Mouse (Mus musculus) left cerebral cortex, postnatal 10 days (tissue): ENCODE measurements around the gene Rpl23a. TPM values are rescaled to one million over a fixed set of nuclear protein-coding genes. Genes with fewer than 3 reads are reported as not detected.
"Not testable (repeated sequence)": the region's sequence is repeated elsewhere in the genome, so short reads cannot be mapped to it uniquely, and the experiment has no call there.

Source experiments
- DNase-seq, 2 experiments: peaks; one replicate each; pipeline ENCODE4 v3.0.0; 2021 to 2022; ENCODE audit warnings: low spot score in 2 of 2, mixed read lengths in 1 of 2; ENCODE audit errors: extremely low spot score in 1 of 2
- intact Hi-C: fragments of 180-260 bp; cut with DNase I; formaldehyde crosslinking; loops from one replicate; pipeline ENCODE4 v1.15.1; 2025
- total RNA-seq, 2 experiments: library from RNA; stranded (reverse); gene quantifications; 2 replicates each; pipeline ENCODE4 v1.2.3; 2021

The Rpl23a gene
- total RNA-seq, 2 experiments from 2014 or later = 802 to 805 TPM

DNA sequence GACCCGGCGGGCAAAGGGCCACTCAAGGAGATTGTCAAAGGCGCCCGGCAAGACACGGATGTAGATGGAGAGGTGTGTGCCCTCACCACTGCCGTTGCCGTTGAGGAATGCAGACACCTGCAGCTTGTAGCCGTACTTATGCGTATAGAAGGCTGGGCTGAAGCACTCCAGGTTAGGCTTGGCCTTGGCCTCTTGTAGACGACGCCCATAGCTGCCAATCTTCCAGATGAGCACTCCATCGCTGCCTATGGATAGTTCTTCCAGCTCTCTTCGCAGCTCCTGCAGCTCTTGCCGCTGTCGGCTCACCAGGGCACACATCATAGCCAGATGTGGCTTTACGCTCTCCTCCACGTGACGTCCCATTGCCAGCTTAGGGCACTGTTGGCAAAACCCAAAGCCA is 23.2 kb downstream of the Rpl23a start:
- DNase-seq = no peak
- intact Hi-C loops = no loop called here

- DNase-seq = no peak
- intact Hi-C loops = loop anchor here (5.0 kb wide), 1 partner anchor 67 kb away; the partner anchor contains the start of gene Fam222b
These were observed 23.8 kb downstream of the Rpl23a start for GRCm38 (mm10) chr11:78159557-78159956.

- intact Hi-C loops = loop anchor here (5.0 kb wide), 1 partner anchor 67 kb away; the partner anchor contains the start of gene Fam222b
These were observed 24.3 kb downstream of the Rpl23a start for GRCm38 (mm10) chr11:78159096-78159495.

DNA sequence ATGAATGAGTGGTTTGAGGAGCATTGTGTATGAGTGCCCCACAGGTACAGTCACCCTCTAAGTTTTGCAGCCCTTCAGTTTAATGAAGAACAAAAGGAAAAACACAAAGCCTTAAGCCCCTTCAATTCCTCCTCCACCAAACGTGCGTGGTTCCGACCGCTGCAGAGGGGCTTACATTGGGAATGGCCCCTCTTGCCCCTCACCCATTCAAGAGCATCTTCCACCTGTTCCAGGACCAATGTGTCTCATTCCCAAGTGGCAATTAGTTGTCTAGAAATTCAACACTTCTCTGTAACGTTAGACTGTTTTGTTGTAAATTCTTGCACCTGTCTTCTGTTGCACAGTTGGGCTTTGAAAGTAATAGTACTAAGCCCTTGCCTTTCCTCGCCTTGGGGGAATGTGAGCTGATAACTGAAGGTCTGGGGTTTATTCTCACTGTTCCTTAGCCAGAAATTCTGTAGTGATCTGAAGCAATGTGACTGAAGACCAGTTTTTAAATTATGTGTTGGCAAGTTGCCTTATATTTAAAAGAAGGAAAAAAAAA is 27.2 kb downstream of the Rpl23a start:
- intact Hi-C loops = loop anchor here (5.0 kb wide), 1 partner anchor 64 kb away; the partner anchor contains the start of gene Fam222b
- DNase-seq = no peak

More at GRCm38 (mm10) chr11:78159096-78159495, 24.3 kb downstream of the Rpl23a start:
- peak; percentile 80 to 81 for DNase-seq

- DNase-seq = no peak
- intact Hi-C loops = loop anchor here (5.0 kb wide), 1 partner anchor 63 kb away; the partner anchor contains the start of gene Fam222b
These were observed 27.7 kb downstream of the Rpl23a start for GRCm38 (mm10) chr11:78155674-78156073.

GRCm38 (mm10) chr11:78153778-78154177 is 29.6 kb downstream of the Rpl23a start:
- intact Hi-C loops = loop anchor here (5.0 kb wide), 1 partner anchor 91 kb away; no protein-coding TSS in a partner anchor
- DNase-seq = peak in 1 of 2 experiments; percentile 44

- intact Hi-C loops = loop anchor here (5.0 kb wide), 1 partner anchor 90 kb away; no protein-coding TSS in a partner anchor
These were observed 30.8 kb downstream of the Rpl23a start for GRCm38 (mm10) chr11:78152299-78153231.

GRCm38 (mm10) chr11:78151161-78151560 is 32.2 kb downstream of the Rpl23a start:
- intact Hi-C loops = loop anchor here (5.0 kb wide), 1 partner anchor 89 kb away; no protein-coding TSS in a partner anchor
- DNase-seq = no peak

More at GRCm38 (mm10) chr11:78152299-78153231, 30.8 kb downstream of the Rpl23a start:
- peak; percentile 89 to 90 for DNase-seq

DNA sequence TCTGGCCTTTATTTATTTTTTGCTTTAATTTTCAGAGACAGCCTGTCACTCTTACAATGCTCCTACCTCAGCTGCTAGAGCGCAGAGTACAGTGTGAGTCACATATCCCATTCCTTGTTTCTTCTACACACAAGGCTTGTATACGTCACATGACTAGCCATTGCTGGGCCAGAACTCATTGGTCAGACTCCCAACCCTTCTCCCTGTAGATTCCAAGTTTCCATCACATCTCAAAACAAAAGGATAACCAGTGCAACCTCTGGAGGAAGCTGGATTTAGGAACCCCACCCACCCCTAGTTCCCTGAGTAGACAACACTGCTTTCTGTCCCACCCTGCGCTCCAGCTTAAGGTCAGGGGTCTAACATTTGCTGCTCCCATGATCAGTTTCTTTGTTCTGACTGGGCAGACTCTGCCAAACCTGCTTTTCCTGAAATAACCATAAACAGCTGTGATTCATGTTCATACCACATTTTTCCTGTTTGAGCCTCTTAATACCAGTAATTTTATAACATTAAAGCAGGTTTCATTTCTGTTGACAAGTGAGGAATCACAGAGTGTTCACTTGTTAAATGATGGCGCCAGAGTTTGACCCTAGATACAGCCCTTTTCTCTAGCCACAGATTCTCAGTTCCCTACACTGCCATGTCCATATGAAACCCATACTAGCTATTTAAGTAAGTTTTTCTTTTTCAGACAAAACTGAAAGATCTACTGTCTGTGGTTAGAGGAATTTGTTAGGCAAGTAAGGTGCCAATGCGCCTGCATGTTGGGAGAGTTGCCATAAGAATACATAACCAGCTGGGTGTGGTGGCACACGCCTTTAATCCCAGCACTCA is 36.5 kb downstream of the Rpl23a start:
- intact Hi-C loops = no loop called here

GRCm38 (mm10) chr11:78146168-78146567 is 37.2 kb downstream of the Rpl23a start:
- intact Hi-C loops = no loop called here
- no peak for DNase-seq

More for the DNA sequence above, 36.5 kb downstream of the Rpl23a start:
- no peak for DNase-seq

DNA sequence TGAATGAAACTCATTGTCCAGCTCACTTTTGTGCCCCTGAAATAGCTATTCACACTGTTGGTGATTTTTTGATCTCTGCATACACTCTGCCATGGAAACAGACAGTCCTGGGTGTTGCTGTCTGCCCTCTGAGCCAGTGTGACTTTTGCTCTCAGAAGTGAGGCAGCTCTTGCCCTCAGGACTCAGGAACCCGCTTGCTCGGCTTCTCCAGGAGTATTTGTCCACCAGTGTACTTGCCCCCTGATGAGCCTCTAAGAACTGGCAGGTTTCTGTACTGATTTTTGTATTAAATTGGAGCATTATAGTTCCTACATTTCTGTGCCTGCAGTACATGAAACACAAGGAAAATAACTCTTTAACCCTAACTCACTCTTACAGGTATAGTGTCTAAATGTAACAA is 39.9 kb downstream of the Rpl23a start:
- intact Hi-C loops = no loop called here
- no peak for DNase-seq

DNA sequence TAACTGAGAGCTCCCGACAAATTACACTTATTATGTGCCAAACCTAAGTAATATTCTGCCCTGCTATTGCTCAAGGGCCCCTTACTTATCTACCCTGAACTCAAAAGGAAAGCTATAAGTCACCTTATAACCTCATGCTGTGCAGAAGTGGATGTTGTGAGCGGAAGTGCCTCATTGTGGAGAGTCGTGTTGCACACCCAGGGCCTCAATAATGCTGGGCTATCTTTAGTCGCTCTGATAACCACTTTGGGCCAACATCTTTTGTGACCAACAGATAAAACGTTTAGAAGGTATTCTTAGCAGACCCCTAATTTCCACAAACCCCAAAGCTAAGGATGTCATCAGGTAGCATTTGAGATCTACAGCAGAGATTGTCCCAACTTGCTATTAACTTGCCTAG is 42.7 kb downstream of the Rpl23a start:
- intact Hi-C loops = no loop called here
- DNase-seq = no peak

DNA sequence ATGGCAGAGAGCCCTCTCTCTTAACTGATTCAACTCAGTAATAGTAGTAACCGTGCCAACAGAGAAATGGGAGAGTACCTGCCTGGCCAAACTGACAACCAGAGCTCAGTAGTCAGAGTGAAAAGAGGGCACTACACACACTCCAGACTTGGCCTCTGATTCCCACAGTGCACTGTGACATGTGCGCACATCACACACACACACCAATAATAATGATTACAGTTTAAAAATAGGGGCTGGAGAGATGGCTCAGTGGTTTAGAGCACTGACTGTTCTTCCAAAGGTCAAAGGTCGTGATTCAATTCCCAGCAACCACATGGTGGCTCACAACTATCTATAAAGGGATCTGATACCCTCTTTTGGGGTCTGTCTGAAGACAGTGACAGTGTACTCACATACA is 45.4 kb downstream of the Rpl23a start:
- DNase-seq = no peak
- intact Hi-C loops = loop anchor here (5.0 kb wide), 1 partner anchor 41 kb away; no protein-coding TSS in a partner anchor

DNA sequence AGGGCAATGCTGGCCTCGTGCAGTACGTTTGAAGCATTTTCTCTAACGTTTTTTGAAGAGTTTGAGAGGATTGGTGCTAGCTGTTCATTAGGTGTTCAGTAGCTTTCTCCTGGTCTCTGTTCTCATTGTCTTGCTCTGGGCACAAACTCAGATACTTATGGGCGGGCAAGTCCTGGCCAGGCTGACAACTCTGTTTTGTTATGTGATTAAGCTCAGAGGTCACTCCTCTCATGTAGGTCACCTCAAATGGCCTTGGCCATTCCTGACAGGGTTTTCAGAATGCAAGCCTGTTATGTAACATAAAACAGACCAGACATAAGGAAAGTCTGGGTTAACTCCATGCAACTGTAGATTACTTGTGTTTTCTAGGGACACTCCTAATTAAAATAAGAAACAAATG is 45.8 kb downstream of the Rpl23a start:
- intact Hi-C loops = loop anchor here (5.0 kb wide), 1 partner anchor 40 kb away; no protein-coding TSS in a partner anchor
- DNase-seq = no peak

- DNase-seq = no peak
- intact Hi-C loops = loop anchor here (5.0 kb wide), 1 partner anchor 39 kb away; no protein-coding TSS in a partner anchor
These were observed 47.3 kb downstream of the Rpl23a start for GRCm38 (mm10) chr11:78136132-78136531.

DNA sequence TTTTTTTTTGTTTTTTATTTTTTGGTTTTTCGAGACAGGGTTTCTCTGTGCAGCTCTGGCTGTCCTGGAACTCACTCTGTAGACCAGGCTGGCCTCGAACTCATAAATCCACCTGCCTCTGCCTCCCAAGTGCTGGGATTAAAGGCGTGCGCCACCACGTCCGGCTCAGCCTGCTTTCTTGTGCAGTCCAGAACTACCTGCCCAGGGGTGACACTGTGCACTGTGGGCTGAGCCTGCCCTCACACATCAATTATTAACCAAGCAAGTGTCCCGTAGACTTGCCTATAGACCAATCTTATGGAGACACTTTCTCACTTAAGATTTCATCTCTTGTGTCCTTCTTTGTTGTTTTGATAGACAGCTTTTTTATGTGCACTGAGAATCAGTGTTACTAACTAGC is 48.1 kb downstream of the Rpl23a start:
- intact Hi-C loops = loop anchor here (5.0 kb wide), 1 partner anchor 38 kb away; no protein-coding TSS in a partner anchor
- DNase-seq = not testable (repeated sequence)

DNA sequence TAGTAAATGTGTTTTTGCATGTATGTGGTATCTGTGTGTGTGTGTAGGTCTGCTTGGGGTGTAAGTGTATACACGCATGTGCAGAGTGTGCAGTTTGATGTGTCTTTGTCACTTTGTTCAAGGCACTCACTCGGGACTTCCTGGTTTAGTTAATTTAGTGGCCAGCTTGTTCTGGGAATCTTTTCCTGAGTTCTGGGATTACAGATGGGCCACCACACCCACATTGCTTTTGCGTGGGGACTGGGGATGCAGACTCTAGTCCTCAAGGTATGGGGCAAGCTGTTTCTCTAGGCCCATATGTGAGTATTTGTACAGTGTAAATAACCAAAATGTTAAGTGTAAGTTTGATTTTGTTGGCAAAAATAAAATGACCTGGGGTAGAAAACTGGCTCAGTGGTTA is 49.0 kb downstream of the Rpl23a start:
- no peak for DNase-seq
- intact Hi-C loops = no loop called here

DNA sequence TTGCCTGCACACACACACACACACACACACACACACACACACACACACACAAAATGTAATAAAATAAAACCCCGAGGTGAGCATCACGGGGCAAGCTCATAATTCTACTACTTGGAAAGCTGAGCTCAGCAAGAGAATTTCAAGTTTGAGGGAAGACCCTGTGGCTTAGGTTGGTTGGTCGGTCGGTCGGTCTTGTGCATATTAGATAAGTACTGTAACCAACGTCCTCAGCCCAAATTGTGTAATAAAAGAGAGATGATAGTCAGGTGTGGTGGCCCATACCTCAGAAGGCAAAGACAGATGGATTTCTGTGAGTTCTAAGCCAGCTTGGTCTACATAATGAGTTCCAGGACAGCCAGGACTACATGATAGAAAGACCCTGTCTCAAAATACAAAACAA is 49.5 kb downstream of the Rpl23a start:
- intact Hi-C loops = no loop called here

More for the DNA sequence above, 49.5 kb downstream of the Rpl23a start:
- no peak for DNase-seq
